Mouse (Mus musculus) kidney, adult 2 months (tissue): ENCODE data around the gene Leprot. TPM values are rescaled to one million over a fixed set of nuclear protein-coding genes. Genes with fewer than 3 reads are reported as not detected.

Experiments
- DNase-seq: peaks from one replicate; pipeline ENCODE4 v3.0.0; 2021
- H3K27ac ChIP-seq: fragments of 200-500 bp; 2 replicates; pipeline ENCODE4 v1.5.1; 2012; ENCODE audit warnings: low read depth, low read length, control low read depth, inconsistent platforms; ENCODE audit not compliant: insufficient read depth
- H3K27me3 ChIP-seq: fragments of 200-500 bp; replicated peaks from 2 replicates; pipeline ENCODE4 v1.6.1; 2012; ENCODE audit warnings: mild to moderate bottlenecking, moderate library complexity, low read length, inconsistent platforms; ENCODE audit not compliant: control insufficient read depth, insufficient read depth
- H3K36me3 ChIP-seq: fragments of 200-500 bp; 2 replicates; pipeline ENCODE4 v1.6.1; 2012; ENCODE audit warnings: mild to moderate bottlenecking, moderate library complexity, low read length, inconsistent platforms; ENCODE audit not compliant: control insufficient read depth, insufficient read depth
- H3K4me1 ChIP-seq: fragments of 200-500 bp; 2 replicates; pipeline ENCODE4 v1.6.1; 2011; ENCODE audit warnings: low read length; ENCODE audit not compliant: control insufficient read depth, insufficient read depth
- H3K4me3 ChIP-seq: fragments of 200-500 bp; 2 replicates; pipeline ENCODE4 v1.5.1; 2011; ENCODE audit warnings: mild to moderate bottlenecking, low read depth, low read length, control low read depth; ENCODE audit not compliant: insufficient read depth
- CTCF ChIP-seq: fragments of 200-500 bp; conservative IDR thresholded peaks from 2 replicates; pipeline ENCODE4 v1.5.1; 2011; ENCODE audit warnings: low read depth, mild to moderate bottlenecking, control low read depth, low read length, moderate library complexity, mixed read lengths; ENCODE audit not compliant: insufficient read depth, insufficient read length
- POLR2A ChIP-seq: fragments of 200-500 bp; IDR thresholded peaks from one replicate; pipeline ENCODE4 v1.6.1; 2011; ENCODE audit warnings: low read depth, low read length, control low read depth
- WGBS: fragments of 180-500 bp; shearing (Covaris S2); methylation state at CpG from one replicate; pipeline ENCODE4 v1.1.7; 2018; 5-methylcytosine and 5-hydroxymethylcytosine counted together
- polyA plus RNA-seq: library from polyadenylated mRNA; depleted of rRNA; stranded (reverse); fragments of >200 nt; gene quantifications from 2 replicates; pipeline ENCODE4 v1.2.3, GENCODE M21; 2012; rRNA removed

The Leprot gene
- polyA plus RNA-seq, 1 experiment = 71.7 TPM

GRCm38 (mm10) chr4:101694529-101694928 is 47.0 kb downstream of the Leprot start:
- WGBS = 68% methylated on average over 6 of the region's 6 CpGs
- TF ChIP-seq POLR2A = no peak
- Histone ChIP-seq H3K36me3 (no peaks in the 10 kb centered on the region), H3K4me3 (no peak overlapping the region), H3K27ac (no peak overlapping the region; the same call in 1 of the 2 replicates), H3K27me3 (no peaks in the 10 kb centered on the region), H3K4me1 (no peaks in the 10 kb centered on the region)
- DNase-seq = no peak

GRCm38 (mm10) chr4:101697236-101697635 is 49.7 kb downstream of the Leprot start:
- DNase-seq = no peak
- no peak overlapping the region for H3K4me3 ChIP-seq
- no peak overlapping the region for H3K27ac ChIP-seq
- WGBS = 85% methylated on average over 3 of the region's 3 CpGs
- no peaks in the 10 kb centered on the region for H3K36me3 ChIP-seq
- TF ChIP-seq POLR2A = no peak
- no peak for TF ChIP-seq CTCF
- no peaks in the 10 kb centered on the region for H3K27me3 ChIP-seq
- no peaks in the 10 kb centered on the region for H3K4me1 ChIP-seq

- Histone ChIP-seq H3K27ac (no peak overlapping the region), H3K4me1 (no peaks in the 10 kb centered on the region), H3K4me3 (no peak overlapping the region), H3K27me3 (no peaks in the 10 kb centered on the region), H3K36me3 (no peaks in the 10 kb centered on the region)
- DNase-seq = peak; percentile 29
- TF ChIP-seq CTCF (no peak), POLR2A (no peak)
- 81% methylated on average over 1 of the region's 1 CpGs for WGBS
Measured at GRCm38 (mm10) chr4:101699423-101699822, 51.9 kb downstream of the Leprot start.

- Histone ChIP-seq H3K27me3 (no peaks in the 10 kb centered on the region), H3K4me1 (no peaks in the 10 kb centered on the region), H3K27ac (no peak overlapping the region), H3K36me3 (no peaks in the 10 kb centered on the region), H3K4me3 (no peak overlapping the region)
- TF ChIP-seq CTCF = no peak
- TF ChIP-seq POLR2A = no peak
- 74% methylated on average over 14 of the region's 14 CpGs for WGBS
- no peak for DNase-seq
Measured at GRCm38 (mm10) chr4:101700892-101701640, 53.5 kb downstream of the Leprot start.

GRCm38 (mm10) chr4:101705325-101705724 is 57.8 kb downstream of the Leprot start:
- H3K4me3 ChIP-seq = no peak overlapping the region
- no peaks in the 10 kb centered on the region for H3K36me3 ChIP-seq
- no peaks in the 10 kb centered on the region for H3K27me3 ChIP-seq
- WGBS = 78% methylated on average over 9 of the region's 9 CpGs
- no peaks in the 10 kb centered on the region for H3K4me1 ChIP-seq
- TF ChIP-seq POLR2A (no peak), CTCF (no peak)
- H3K27ac ChIP-seq = no peak overlapping the region
- DNase-seq = no peak

- no peak overlapping the region for H3K27ac ChIP-seq
- no peaks in the 10 kb centered on the region for H3K27me3 ChIP-seq
- no peak overlapping the region for H3K4me3 ChIP-seq
- no peaks in the 10 kb centered on the region for H3K36me3 ChIP-seq
- TF ChIP-seq CTCF (no peak), POLR2A (no peak)
- WGBS = 62% methylated on average over 2 of the region's 2 CpGs
- no peaks in the 10 kb centered on the region for H3K4me1 ChIP-seq
- DNase-seq = no peak
Measured at GRCm38 (mm10) chr4:101707234-101707633, 59.7 kb downstream of the Leprot start.

- DNase-seq = no peak
- Histone ChIP-seq H3K27ac (no peak overlapping the region), H3K27me3 (no peaks in the 10 kb centered on the region), H3K4me1 (no peaks in the 10 kb centered on the region), H3K36me3 (no peaks in the 10 kb centered on the region), H3K4me3 (no peak overlapping the region)
- no peak for TF ChIP-seq CTCF
- no peak for TF ChIP-seq POLR2A
- WGBS = 40% methylated on average over 3 of the region's 3 CpGs
Measured at GRCm38 (mm10) chr4:101707953-101708352, 60.4 kb downstream of the Leprot start.

Other genes starting within 250 kb of the Leprot start
- 135 and 164 TPM in 2 replicates for gene Ak4, start 228.4 kb upstream of the Leprot start, polyA plus RNA-seq
- 13.9 and 14.5 TPM in 2 replicates for gene Dnajc6, start 151.1 kb upstream of the Leprot start, polyA plus RNA-seq
- gene Lepr, start 69.7 kb downstream of the Leprot start, polyA plus RNA-seq = 3.5 and 5.3 TPM in 2 replicates
- gene B020004J07Rik, start 196.3 kb downstream of the Leprot start, polyA plus RNA-seq = not detected in 2 replicates
- not detected in 2 replicates for gene C130073F10Rik, start 246.1 kb downstream of the Leprot start, polyA plus RNA-seq